Comparison of ENCODE assay signal across 19 mouse cellular contexts in the genomic region with DNA sequence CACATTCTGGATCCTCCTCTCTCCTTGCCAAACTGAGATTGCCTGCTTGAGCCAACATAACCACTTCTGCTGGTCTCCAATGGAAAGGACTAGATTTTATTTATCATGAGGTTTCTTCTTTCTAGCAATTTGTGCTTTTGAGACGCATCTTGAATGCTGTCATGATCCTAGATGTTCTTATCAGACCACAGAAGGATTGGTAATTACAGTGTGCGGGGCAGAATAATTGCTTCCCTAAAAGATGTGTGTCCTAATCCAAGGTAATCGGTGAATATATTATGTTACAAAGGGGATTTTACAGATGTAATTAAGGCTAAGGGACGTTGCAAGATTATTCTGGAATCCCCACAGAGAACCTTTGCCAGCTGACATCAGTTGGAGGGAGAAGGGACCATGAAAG.
"Had no signal": no experiment of that assay in that cellular context is flagged by ENCODE, and none has a peak within 500 bp of the region (broad histone marks: within the 10 kb centered on the region; RNA-seq: fewer than 3 reads in every experiment).

No protein-coding gene starts in this region.

- ATAC-seq: liver, postnatal 0 days; lung, postnatal 0 days; midbrain, embryonic 16.5 days had no signal

- H3K27ac ChIP-seq: liver, embryonic 13.5 days; liver, embryonic 15.5 days; lung, embryonic 15.5 days; macrophage; midbrain, embryonic 12.5 days; neural tube, embryonic 12.5 days; stomach, embryonic 15.5 days; stomach, postnatal 0 days had no signal

- H3K9ac ChIP-seq: liver, embryonic 13.5 days; liver, embryonic 15.5 days; liver, postnatal 0 days; lung, embryonic 15.5 days; midbrain, embryonic 12.5 days; neural tube, embryonic 12.5 days; stomach, embryonic 15.5 days had no signal

- H3K9me3 ChIP-seq: liver, embryonic 13.5 days; liver, embryonic 15.5 days; lung, embryonic 15.5 days; megakaryocyte, embryonic 14.5 days; midbrain, embryonic 12.5 days; neural tube, embryonic 12.5 days; stomach, embryonic 15.5 days had no signal

- H3K4me1 ChIP-seq: midbrain, embryonic 12.5 days; neural tube, embryonic 12.5 days had no signal

- DNase-seq: liver, embryonic 13.5 days; liver, postnatal 0 days; lung, adult 2 months; lung, postnatal 14 days; lung, postnatal 36 days; right cerebral cortex, postnatal 14 days; thymus, adult 2 months; thymus, postnatal 25 days; thymus, postnatal 4 days had no signal

- H3K27me3 ChIP-seq: liver, embryonic 13.5 days; lung, embryonic 15.5 days; midbrain, embryonic 12.5 days; neural tube, embryonic 12.5 days; stomach, embryonic 15.5 days had no signal

- H3K4me3 ChIP-seq: liver, embryonic 13.5 days; liver, embryonic 15.5 days; lung, embryonic 15.5 days; megakaryocyte, embryonic 14.5 days; midbrain, embryonic 12.5 days; neural tube, embryonic 12.5 days; stomach, embryonic 15.5 days had no signal

- H3K4me2 ChIP-seq: liver, embryonic 13.5 days; liver, embryonic 15.5 days; lung, embryonic 15.5 days; midbrain, embryonic 12.5 days; neural tube, embryonic 12.5 days; stomach, embryonic 15.5 days had no signal

- H3K36me3 ChIP-seq: liver, embryonic 13.5 days; liver, embryonic 15.5 days; lung, embryonic 15.5 days; midbrain, embryonic 12.5 days; neural tube, embryonic 12.5 days; stomach, embryonic 15.5 days had no signal
